Mouse (Mus musculus): ENCODE results near the gene Npff.

DNA sequence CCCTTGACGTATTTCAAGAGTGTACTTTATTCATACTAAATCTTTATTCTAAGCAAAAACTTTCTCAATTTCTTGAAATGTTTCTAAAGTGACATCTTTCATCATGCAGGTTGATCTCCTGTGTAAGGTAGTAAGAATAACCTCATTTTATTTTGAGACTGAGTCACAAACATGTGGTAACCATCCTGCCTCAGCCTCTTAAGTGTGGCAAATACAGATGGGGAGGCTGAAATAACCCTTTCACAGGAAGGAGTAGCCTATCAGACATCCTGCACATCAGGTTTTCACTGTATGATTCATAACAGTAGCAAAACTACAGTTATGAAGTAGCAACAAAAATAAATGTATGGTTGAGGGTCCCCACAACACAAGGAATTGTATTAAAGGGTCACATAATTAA, 30.8 kb upstream of the Npff start:
- no peak for TF ChIP-seq CTCF (IDR thresholded peaks at IDR 0.05; ENCODE audit: low read depth, low read length)
- no peak for TF ChIP-seq POLR2A (IDR thresholded peaks at IDR 0.05; ENCODE audit: borderline replicate concordance, low read depth, low read length)
